Mouse (Mus musculus) forelimb bud, embryonic 11.5 days (tissue): ENCODE measurements at regions not wholly inside any gene's neighbourhood (a gene's known extent, or its start where the extent isn't known, plus 50 kb on each side); places are given as distances from the start of the nearest gene placed in this dataset.

Experiments
- DNase-seq: peaks from one replicate; pipeline ENCODE4 v3.0.0-alpha.2; 2012; ENCODE audit warnings: low read depth, low spot score

DNA sequence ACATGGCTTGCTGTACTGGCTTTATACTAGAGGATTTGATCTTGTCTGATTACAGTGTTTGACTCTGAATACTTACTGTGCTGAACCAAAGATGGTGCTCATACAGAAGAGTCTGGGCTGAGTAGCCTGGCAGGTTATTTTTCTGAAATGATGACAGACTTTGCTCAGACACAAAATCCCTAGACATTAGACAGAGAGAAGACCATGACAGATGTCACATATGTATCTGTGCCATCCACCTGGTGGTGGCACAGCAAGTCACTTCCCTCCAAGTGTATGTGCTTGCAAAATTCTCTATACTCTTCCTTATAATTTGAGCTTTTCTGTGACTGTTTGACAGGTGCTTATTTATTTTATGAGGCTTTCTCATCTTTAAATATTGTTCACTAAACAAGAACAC is 80.7 kb downstream of the Gm7361 start:
- DNase-seq: no peak

DNA sequence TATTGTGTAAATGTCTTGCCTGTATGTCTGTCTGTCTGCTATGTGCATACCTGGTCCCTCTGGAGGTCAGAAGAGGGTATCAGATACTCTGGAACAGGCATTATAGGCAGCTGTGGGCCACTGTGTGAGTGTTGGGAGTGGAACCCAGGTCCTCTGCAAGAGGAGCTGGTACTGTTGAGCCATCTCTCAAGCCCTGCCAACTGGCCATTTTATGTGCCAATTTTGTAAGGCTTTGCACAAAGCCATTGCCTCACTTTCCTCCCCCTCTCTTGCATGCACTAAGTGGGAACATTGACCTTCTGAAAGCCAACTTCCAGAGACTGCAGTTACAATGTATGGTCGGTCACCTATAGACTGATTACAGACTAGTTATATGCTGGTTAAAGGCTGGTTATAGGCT is 81.8 kb downstream of the Gm7361 start:
- no peak for DNase-seq

- DNase-seq: no peak
These were observed 97.7 kb downstream of the Gm7361 start for GRCm38 (mm10) chr5:26355156-26355555.

GRCm38 (mm10) chr5:26359082-26359481 is 101.6 kb downstream of the Gm7361 start:
- DNase-seq: no peak

DNA sequence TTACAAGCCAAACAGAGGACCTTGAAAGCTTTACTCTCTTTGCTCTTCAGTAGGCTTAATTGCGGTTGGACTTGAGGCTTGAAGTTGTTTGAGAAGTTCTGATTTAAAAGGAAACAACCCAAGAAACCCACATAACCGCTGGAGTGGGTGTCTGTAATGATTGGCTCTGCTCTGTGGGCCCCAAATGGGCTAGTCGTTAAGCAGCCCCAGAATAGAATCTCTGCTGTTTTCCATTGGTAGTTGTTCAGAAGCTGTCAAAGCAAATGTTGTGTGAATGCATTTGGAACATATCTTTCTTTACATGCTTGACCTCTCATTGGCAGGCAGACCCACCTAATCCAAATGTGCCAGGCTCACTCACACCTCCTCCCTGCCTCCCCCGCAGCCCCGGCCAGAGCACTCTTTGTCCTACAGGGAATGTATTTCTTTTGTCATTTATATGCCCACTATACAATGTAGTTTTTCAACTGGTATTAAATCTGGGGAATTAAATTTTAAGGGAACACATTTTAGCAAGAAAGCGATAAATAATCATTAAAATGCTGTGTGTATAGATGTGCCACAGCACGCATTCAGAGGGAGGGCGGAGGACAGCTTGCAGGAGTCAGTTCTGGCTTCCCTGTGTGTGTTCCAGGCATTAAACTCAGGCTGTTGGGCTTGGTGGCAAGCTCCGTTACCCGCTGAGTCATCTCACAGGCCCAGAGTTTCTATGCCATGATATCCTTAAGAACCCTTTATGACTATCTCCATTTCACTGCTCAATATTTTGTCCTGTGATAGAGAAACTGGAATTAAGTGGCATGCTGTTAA is 116.9 kb downstream of the Gm7361 start:
- peak; percentile 28 for DNase-seq

GRCm38 (mm10) chr5:26407088-26407672 is 149.7 kb downstream of the Gm7361 start:
- no peak for DNase-seq

DNA sequence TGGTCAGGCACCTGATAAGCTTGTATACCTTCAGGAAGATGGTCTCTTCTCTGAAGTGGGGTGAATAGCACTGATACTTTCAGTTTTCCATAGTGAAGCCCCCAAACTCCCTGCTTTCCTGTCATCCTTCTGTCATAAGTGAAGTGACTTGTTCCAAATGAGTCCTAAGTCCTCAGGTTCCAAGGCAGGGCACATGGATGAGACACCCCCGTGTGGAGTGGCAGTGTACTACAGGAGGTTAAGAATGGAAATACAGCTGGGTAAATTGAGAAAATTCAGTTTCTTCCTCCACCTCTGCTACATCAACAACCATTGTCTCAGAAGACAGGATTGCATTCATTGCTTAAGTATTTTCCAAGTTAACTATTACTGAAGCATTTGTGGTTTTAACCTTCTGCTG is 155.7 kb downstream of the Gm7361 start:
- no peak for DNase-seq

GRCm38 (mm10) chr5:26444331-26445200 is 187.1 kb downstream of the Gm7361 start:
- DNase-seq: no peak

GRCm38 (mm10) chr5:26451306-26451705 is 193.8 kb downstream of the Gm7361 start:
- DNase-seq: no peak

- no peak for DNase-seq
These were observed 200.1 kb downstream of the Gm7361 start for GRCm38 (mm10) chr5:26457627-26458026.

DNA sequence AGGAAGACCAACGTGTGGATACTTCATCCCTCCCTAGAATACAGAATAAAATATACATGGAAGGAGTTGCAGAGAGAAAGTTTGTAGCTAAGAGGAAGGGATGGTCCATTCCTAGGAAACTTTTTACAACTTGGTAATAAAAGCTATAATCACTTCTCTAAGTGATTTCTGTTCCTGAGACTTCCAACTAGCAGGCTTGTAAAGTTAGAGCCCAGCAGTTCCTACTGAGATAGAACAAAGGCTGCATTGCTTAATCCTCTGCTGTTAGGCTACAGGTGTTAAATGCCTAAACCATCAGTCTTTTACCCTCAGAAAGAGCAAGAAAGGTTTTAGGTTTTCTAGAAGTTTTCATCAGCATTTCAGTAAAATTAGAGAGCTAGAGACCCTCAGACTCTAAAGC is 209.2 kb downstream of the Gm7361 start:
- DNase-seq: no peak

DNA sequence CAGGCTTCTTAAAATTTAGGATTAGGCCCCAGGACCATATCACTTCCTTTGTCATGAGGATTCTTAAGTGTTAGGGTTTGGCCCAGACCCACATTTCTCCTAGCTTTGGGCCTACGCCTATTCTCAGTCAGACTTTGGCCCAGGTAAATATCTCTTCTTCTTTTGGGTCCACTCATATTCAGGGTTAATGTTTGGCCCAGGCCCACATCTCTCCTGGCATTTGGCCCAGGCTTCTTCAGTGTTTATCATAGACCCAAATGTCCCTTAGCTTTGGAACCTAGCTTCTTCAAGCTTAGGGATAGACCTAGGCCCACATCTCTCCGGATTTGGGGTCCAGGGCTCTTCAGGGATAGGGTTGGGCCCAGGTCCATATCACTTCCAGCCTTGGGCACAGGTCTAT is 228.2 kb downstream of the Gm7361 start:
- DNase-seq: no peak

GRCm38 (mm10) chr5:26494003-26494402 is 236.5 kb downstream of the Gm7361 start:
- DNase-seq: no peak

GRCm38 (mm10) chr5:26497641-26498430 is 240.3 kb downstream of the Gm7361 start:
- DNase-seq: no peak

DNA sequence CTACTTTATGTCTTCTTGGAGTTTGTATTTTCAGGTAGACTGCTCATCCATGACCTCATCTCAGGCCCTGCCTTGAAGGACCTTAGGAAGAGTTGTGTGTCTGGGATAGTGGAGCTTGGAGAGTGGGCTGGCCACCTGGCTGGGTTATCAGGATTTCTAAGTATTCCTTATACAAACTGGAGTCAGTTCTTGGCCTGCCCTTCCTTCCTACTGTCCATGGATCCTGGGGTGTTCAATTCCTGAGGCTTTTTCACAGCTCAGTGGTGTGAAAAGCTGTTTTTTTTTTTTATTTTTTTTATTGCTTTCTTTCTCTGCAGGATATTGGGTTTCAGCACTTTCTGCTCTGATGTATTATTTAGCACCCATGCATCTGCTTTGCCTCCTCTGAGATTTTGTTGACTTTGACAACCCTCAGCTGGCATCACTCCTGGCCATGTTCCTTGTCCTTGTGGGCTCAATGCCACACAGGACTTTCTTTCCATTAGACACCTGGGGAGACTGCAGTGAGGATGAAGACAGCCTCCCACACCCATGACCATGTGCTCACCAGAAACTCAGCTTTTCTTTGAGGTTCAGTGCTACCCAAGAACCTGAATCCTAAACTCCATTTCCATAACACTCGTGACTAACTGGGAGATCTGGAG is 252.2 kb downstream of the Gm7361 start:
- no peak for DNase-seq

DNA sequence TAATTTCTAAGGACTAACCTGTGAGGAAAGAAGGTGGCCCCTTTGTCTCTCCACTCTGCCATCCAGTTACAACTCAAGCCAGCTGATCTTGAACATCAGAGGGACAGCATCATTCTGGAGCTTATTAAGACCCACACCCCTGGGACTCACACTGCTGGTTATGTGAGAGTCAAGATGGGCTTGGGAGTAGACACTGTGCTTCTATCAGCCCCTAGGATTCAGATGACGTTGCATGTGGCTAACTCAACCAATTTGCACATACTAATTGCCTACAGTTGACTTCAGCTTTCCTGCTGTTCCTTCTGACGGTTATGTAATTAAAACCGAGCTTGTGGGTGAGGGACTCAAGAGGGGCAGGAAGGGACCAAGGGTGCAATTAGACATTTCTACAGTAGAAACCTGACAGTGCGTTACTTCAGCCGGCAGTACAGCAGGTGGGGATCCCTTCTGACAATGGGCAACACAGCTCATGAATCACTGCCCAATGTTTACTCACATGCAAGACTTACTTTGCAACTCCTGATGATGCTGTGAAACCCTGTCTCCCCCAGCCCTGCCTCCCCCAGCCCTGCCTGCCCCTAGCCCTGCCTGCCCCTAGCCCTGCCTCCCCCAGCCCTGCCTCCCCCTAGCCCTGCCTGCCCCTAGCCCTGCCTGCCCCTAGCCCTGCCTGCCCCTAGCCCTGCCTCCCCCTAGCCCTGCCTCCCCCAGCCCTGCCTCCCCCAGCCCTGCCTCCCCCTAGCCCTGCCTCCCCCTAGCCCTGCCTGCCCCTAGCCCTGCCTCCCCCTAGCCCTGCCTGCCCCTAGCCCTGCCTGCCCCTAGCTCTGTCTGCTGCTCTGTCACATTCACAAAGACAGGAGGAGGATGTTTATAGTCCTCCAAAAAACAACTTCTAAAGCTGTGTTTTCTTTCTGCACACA is 255.8 kb downstream of the Gm7361 start:
- no peak for DNase-seq

DNA sequence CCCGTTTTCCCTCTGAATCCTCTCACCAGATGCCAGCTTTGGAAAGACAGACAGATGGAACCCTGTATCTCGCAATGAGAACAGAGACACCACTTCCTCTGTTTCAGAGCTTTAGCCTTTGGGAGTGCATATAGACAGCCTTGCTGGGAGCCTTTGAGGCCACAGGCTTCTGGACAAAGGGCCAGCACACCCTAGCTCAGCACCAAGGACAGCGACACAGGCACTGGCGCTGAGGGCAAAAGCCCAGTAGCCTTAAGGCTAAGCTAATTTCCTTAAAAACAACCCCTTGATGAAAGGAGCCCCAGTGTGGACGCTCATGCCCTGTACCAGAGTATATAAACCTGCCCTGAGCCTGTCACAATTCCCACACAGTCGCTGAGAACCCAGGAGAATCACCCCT is 278.1 kb downstream of the Gm7361 start:
- DNase-seq: peak; percentile 72

- no peak for DNase-seq
These were observed 253.7 kb upstream of the Dpp6 start for GRCm38 (mm10) chr5:26563291-26563690.

DNA sequence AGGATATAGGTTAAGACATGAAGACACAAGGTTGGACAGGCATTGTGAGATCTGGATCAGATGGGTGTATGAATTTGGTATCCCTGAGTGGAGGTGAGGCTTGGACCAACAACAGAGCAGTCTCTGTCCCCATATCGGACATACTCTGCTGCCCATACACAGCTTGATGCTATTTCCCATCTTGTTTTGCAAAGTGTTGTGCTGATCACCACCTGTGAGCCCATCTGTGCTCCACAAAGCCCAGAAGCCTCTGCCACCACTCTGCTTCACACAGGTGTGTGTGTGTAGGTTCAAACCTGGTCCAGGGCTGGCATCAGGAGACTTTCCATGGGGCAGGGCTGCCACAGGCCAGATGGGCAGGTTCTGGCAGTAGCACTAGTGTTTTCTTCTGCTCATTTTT is 252.9 kb upstream of the Dpp6 start:
- no peak for DNase-seq

DNA sequence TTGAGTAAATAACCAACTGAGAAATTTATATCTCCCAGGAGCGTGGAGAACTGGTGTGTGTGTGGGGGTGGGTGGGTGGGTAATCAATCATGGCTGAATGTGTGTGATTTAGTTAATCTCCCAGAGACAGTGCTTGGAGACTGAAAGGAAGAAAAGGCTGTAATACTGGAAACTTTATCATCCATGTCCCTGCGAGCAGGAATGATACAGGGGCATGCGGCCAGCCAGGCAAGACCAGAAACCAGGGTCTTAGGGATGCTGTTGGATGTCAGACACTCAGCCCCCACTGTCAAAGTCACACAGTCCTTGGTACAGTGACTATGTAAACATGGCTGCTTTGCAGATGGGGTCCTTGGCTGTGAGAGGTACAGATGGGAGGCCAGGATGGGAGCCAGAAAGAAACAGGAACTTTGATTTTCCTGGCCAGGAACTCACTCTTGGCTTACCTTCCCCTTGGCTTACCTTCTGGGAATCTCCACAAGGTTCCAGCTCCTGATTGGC is 244.3 kb upstream of the Dpp6 start:
- DNase-seq: no peak
